Mouse (Mus musculus) cerebellum, adult 2 months (tissue): ENCODE results near the gene Cenpl. TPM values are rescaled to one million over a fixed set of nuclear protein-coding genes. Genes with fewer than 3 reads are reported as not detected.

Experiments used
- DNase-seq, 2 experiments: peaks; one replicate each; pipeline ENCODE4 v3.0.0; 2021
- H3K27ac ChIP-seq: fragments of 200-500 bp; 2 replicates; pipeline ENCODE4 v1.5.1; 2012; ENCODE audit warnings: low read length, control low read depth, inconsistent platforms; ENCODE audit not compliant: insufficient read depth
- H3K27me3 ChIP-seq: fragments of 200-500 bp; 2 replicates; pipeline ENCODE4 v1.6.1; 2012; ENCODE audit warnings: inconsistent platforms, mild to moderate bottlenecking, low read length, moderate library complexity; ENCODE audit not compliant: control insufficient read depth, insufficient read depth
- H3K4me1 ChIP-seq: fragments of 200-500 bp; 2 replicates; pipeline ENCODE4 v1.6.1; 2011; ENCODE audit warnings: low read length; ENCODE audit not compliant: control insufficient read depth, insufficient read depth
- H3K4me3 ChIP-seq: fragments of 200-500 bp; replicated peaks from 2 replicates; pipeline ENCODE3; 2011; ENCODE audit warnings: mild to moderate bottlenecking, low read depth, low read length, control low read depth; ENCODE audit not compliant: insufficient read depth
- CTCF ChIP-seq: fragments of 200-500 bp; IDR thresholded peaks from 2 replicates; pipeline ENCODE4 v1.5.1; 2011; ENCODE audit warnings: low read depth, mild to moderate bottlenecking, control low read depth, low read length, moderate library complexity, borderline replicate concordance; ENCODE audit not compliant: insufficient read depth
- POLR2A ChIP-seq: fragments of 200-500 bp; IDR thresholded peaks from 2 replicates; pipeline ENCODE4 v1.6.1; 2011; ENCODE audit warnings: low read length, control low read depth, borderline replicate concordance; ENCODE audit not compliant: insufficient read depth
- WGBS: fragments of 180-500 bp; shearing (Covaris S2); methylation state at CpG from one replicate; pipeline ENCODE4 v1.1.7; 2018; 5-methylcytosine and 5-hydroxymethylcytosine counted together
- polyA plus RNA-seq: library from polyadenylated mRNA; depleted of rRNA; stranded (reverse); fragments of >200 nt; gene quantifications from 2 replicates; pipeline ENCODE4 v1.2.3, GENCODE M21; 2012

The Cenpl gene
- polyA plus RNA-seq, 1 experiment, result 1.9 TPM

- H3K27ac ChIP-seq, result no peak overlapping the region
These were observed 733 bp downstream of the Cenpl start for GRCm38 (mm10) chr1:161071272-161071620.

GRCm38 (mm10) chr1:161076238-161076637 is 5.7 kb downstream of the Cenpl start:
- TF ChIP-seq CTCF, result no peak
- TF ChIP-seq POLR2A, result no peak
- 86% methylated on average over 6 of the region's 6 CpGs for WGBS
- H3K4me3 ChIP-seq, result no peak overlapping the region

More at GRCm38 (mm10) chr1:161071272-161071620, 733 bp downstream of the Cenpl start:
- Histone ChIP-seq H3K4me3 (peak overlapping the region; percentile 96), H3K27me3 (no peaks in the 10 kb centered on the region), H3K4me1 (peaks cover 3% of the 10 kb centered on the region)
- DNase-seq, result no peak
- under 1% methylated on average over 12 of the region's 12 CpGs for WGBS
- no peak for TF ChIP-seq POLR2A
- no peak for TF ChIP-seq CTCF

GRCm38 (mm10) chr1:161077243-161077642 is 6.7 kb downstream of the Cenpl start:
- 97% methylated on average over 3 of the region's 3 CpGs for WGBS
- DNase-seq, result no peak
- Histone ChIP-seq H3K27ac (no peak overlapping the region), H3K4me3 (no peak overlapping the region), H3K27me3 (no peaks in the 10 kb centered on the region), H3K4me1 (peaks cover 1% of the 10 kb centered on the region; the same call in 1 of the 2 replicates)
- no peak for TF ChIP-seq CTCF

More at GRCm38 (mm10) chr1:161076238-161076637, 5.7 kb downstream of the Cenpl start:
- Histone ChIP-seq H3K4me1 (peaks cover 3% of the 10 kb centered on the region), H3K27me3 (no peaks in the 10 kb centered on the region), H3K27ac (no peak overlapping the region)
- no peak for DNase-seq

- WGBS, result 95% methylated on average over 4 of the region's 4 CpGs
- Histone ChIP-seq H3K27me3 (no peaks in the 10 kb centered on the region), H3K4me3 (no peak overlapping the region), H3K4me1 (no peaks in the 10 kb centered on the region), H3K27ac (no peak overlapping the region)
- no peak for TF ChIP-seq CTCF
- TF ChIP-seq POLR2A, result no peak
- no peak for DNase-seq
These were observed 29.4 kb downstream of the Cenpl start for GRCm38 (mm10) chr1:161099721-161100405.

- TF ChIP-seq POLR2A (no peak), CTCF (no peak)
- no peak overlapping the region for H3K27ac ChIP-seq
- H3K27me3 ChIP-seq, result no peaks in the 10 kb centered on the region
- WGBS, result 59% methylated on average over 1 of the region's 1 CpGs
- DNase-seq, result no peak
- no peaks in the 10 kb centered on the region for H3K4me1 ChIP-seq
- no peak overlapping the region for H3K4me3 ChIP-seq
These were observed 33.3 kb downstream of the Cenpl start for GRCm38 (mm10) chr1:161103842-161104241.

GRCm38 (mm10) chr1:161109216-161109615 is 38.7 kb downstream of the Cenpl start:
- TF ChIP-seq CTCF (no peak), POLR2A (no peak)
- WGBS, result 39% methylated on average over 8 of the region's 8 CpGs
- H3K27ac ChIP-seq, result no peak overlapping the region
- no peak overlapping the region for H3K4me3 ChIP-seq
- DNase-seq, result peak in 1 of 2 experiments; percentile 12
- H3K27me3 ChIP-seq, result no peaks in the 10 kb centered on the region
- no peaks in the 10 kb centered on the region for H3K4me1 ChIP-seq

GRCm38 (mm10) chr1:161114591-161114990 is 44.1 kb downstream of the Cenpl start:
- H3K4me1 ChIP-seq, result no peaks in the 10 kb centered on the region
- H3K27ac ChIP-seq, result no peak overlapping the region
- TF ChIP-seq CTCF, result no peak
- no peak for TF ChIP-seq POLR2A
- no peak for DNase-seq
- H3K4me3 ChIP-seq, result no peak overlapping the region
- H3K27me3 ChIP-seq, result no peaks in the 10 kb centered on the region

GRCm38 (mm10) chr1:161122661-161123418 is 52.3 kb downstream of the Cenpl start:
- H3K27me3 ChIP-seq, result no peaks in the 10 kb centered on the region
- WGBS, result 88% methylated on average over 10 of the region's 10 CpGs

More at GRCm38 (mm10) chr1:161122661-161123418, 52.3 kb downstream of the Cenpl start:
- Histone ChIP-seq H3K27ac (no peak overlapping the region), H3K4me3 (no peak overlapping the region), H3K4me1 (no peaks in the 10 kb centered on the region)
- TF ChIP-seq CTCF (no peak), POLR2A (no peak)
- DNase-seq, result no peak
